Mouse (Mus musculus) liver, embryonic 13.5 days (tissue): ENCODE measurements at regions not wholly inside any gene's neighbourhood (a gene's known extent, or its start where the extent isn't known, plus 50 kb on each side); places are given as distances from the start of the nearest gene placed in this dataset.

Source experiments
- ATAC-seq: fragments of 200-750 bp; cut with Nextera tagmentation; 2 replicates; pipeline ENCODE4 v1.8.0; 2017; ENCODE audit warnings: low read depth, mild to moderate bottlenecking, moderate number of reproducible peaks, moderate library complexity
- DNase-seq: peaks from one replicate; pipeline ENCODE4 v3.0.0; 2022
- H3K27ac ChIP-seq: fragments of 300-500 bp; sonication (generic); 2 replicates; pipeline ENCODE4 v1.5.1; 2015; ENCODE audit warnings: moderate library complexity, mild to moderate bottlenecking, inconsistent platforms
- H3K27me3 ChIP-seq: fragments of 300-500 bp; sonication (generic); 2 replicates; pipeline ENCODE4 v1.6.1; 2015; ENCODE audit warnings: mild to moderate bottlenecking, inconsistent platforms
- H3K36me3 ChIP-seq: fragments of 300-500 bp; sonication (generic); 2 replicates; pipeline ENCODE4 v1.6.1; 2015; ENCODE audit warnings: mild to moderate bottlenecking, inconsistent platforms
- H3K4me1 ChIP-seq: fragments of 300-500 bp; sonication (generic); replicated peaks from 2 replicates; pipeline ENCODE4 v1.6.1; 2015; ENCODE audit warnings: inconsistent platforms
- H3K4me2 ChIP-seq: fragments of 300-500 bp; sonication (generic); 2 replicates; pipeline ENCODE4 v1.6.1; 2015; ENCODE audit warnings: inconsistent platforms, mild to moderate bottlenecking, moderate library complexity
- H3K4me3 ChIP-seq: fragments of 300-500 bp; sonication (generic); replicated peaks from 2 replicates; pipeline ENCODE4 v1.5.1; 2015; ENCODE audit warnings: mild to moderate bottlenecking, inconsistent platforms
- H3K9ac ChIP-seq: fragments of 300-500 bp; sonication (generic); 2 replicates; pipeline ENCODE4 v1.6.1; 2015; ENCODE audit warnings: mild to moderate bottlenecking, inconsistent platforms
- H3K9me3 ChIP-seq: fragments of 300-500 bp; sonication (generic); replicated peaks from 2 replicates; pipeline ENCODE4 v1.6.1; 2016; ENCODE audit warnings: inconsistent platforms
- WGBS: fragments of 180-500 bp; shearing (Covaris S2); methylation state at CpG from one replicate; pipeline ENCODE4 v1.1.7; 2015; ENCODE audit not compliant: insufficient replicate concordance; 5-methylcytosine and 5-hydroxymethylcytosine counted together

GRCm38 (mm10) chr8:34269848-34270247 lies 158.3 kb upstream of the Gm10131 start:
- no peaks in the 10 kb centered on the region for H3K36me3 ChIP-seq
- H3K4me3 ChIP-seq = no peak overlapping the region
- DNase-seq (no peak), ATAC-seq (no peak)
- H3K27me3 ChIP-seq = no peaks in the 10 kb centered on the region
- no peaks in the 10 kb centered on the region for H3K4me1 ChIP-seq
- H3K4me2 ChIP-seq = no peak overlapping the region
- no peak overlapping the region for H3K9ac ChIP-seq
- H3K27ac ChIP-seq = no peak overlapping the region
- H3K9me3 ChIP-seq = no peaks in the 10 kb centered on the region
- 75% methylated on average over 6 of the region's 6 CpGs for WGBS

- 79% methylated on average over 18 of the region's 18 CpGs for WGBS
- DNase-seq = no peak
- no peak overlapping the region for H3K27ac ChIP-seq
Observed at GRCm38 (mm10) chr8:34268806-34269520, 157.4 kb upstream of the Gm10131 start.

GRCm38 (mm10) chr8:34254978-34255377 lies 143.4 kb upstream of the Gm10131 start:
- Histone ChIP-seq H3K9me3 (no peaks in the 10 kb centered on the region), H3K4me3 (no peak overlapping the region), H3K4me1 (no peaks in the 10 kb centered on the region), H3K27me3 (no peaks in the 10 kb centered on the region), H3K9ac (no peak overlapping the region), H3K4me2 (no peak overlapping the region), H3K27ac (no peak overlapping the region), H3K36me3 (no peaks in the 10 kb centered on the region)
- 38% methylated on average over 2 of the region's 2 CpGs for WGBS
- DNase-seq (no peak), ATAC-seq (no peak)

More at GRCm38 (mm10) chr8:34268806-34269520, 157.4 kb upstream of the Gm10131 start:
- Histone ChIP-seq H3K27me3 (no peaks in the 10 kb centered on the region), H3K9ac (no peak overlapping the region), H3K4me1 (no peaks in the 10 kb centered on the region), H3K4me2 (no peak overlapping the region), H3K4me3 (no peak overlapping the region), H3K9me3 (no peaks in the 10 kb centered on the region), H3K36me3 (no peaks in the 10 kb centered on the region)
- ATAC-seq = no peak

- Histone ChIP-seq H3K36me3 (no peaks in the 10 kb centered on the region), H3K27ac (no peak overlapping the region), H3K4me1 (no peaks in the 10 kb centered on the region), H3K9ac (no peak overlapping the region), H3K9me3 (no peaks in the 10 kb centered on the region), H3K27me3 (no peaks in the 10 kb centered on the region), H3K4me2 (no peak overlapping the region), H3K4me3 (no peak overlapping the region)
- WGBS = 74% methylated on average over 7 of the region's 7 CpGs
- no peak for DNase-seq
- no peak for ATAC-seq
Observed at GRCm38 (mm10) chr8:34251934-34252333, 140.4 kb upstream of the Gm10131 start.

- Histone ChIP-seq H3K9me3 (no peaks in the 10 kb centered on the region), H3K4me3 (no peak overlapping the region), H3K4me1 (no peaks in the 10 kb centered on the region), H3K27me3 (no peaks in the 10 kb centered on the region), H3K27ac (no peak overlapping the region), H3K4me2 (no peak overlapping the region), H3K9ac (no peak overlapping the region), H3K36me3 (no peaks in the 10 kb centered on the region)
- DNase-seq (no peak), ATAC-seq (no peak)
- 72% methylated on average over 6 of the region's 6 CpGs for WGBS
Observed at GRCm38 (mm10) chr8:34239346-34239900, 127.9 kb upstream of the Gm10131 start.

- ATAC-seq (no peak), DNase-seq (no peak)
- no peaks in the 10 kb centered on the region for H3K4me1 ChIP-seq
- 59% methylated on average over 4 of the region's 4 CpGs for WGBS
- no peaks in the 10 kb centered on the region for H3K36me3 ChIP-seq
- H3K27me3 ChIP-seq = no peaks in the 10 kb centered on the region
- H3K4me2 ChIP-seq = no peak overlapping the region
- no peak overlapping the region for H3K27ac ChIP-seq
- no peaks in the 10 kb centered on the region for H3K9me3 ChIP-seq
- H3K4me3 ChIP-seq = no peak overlapping the region
- H3K9ac ChIP-seq = no peak overlapping the region
Observed at GRCm38 (mm10) chr8:34233705-34234104, 122.2 kb upstream of the Gm10131 start.

GRCm38 (mm10) chr8:34229477-34229876 lies 117.9 kb upstream of the Gm10131 start:
- Histone ChIP-seq H3K4me2 (no peak overlapping the region), H3K27ac (no peak overlapping the region), H3K4me1 (no peaks in the 10 kb centered on the region), H3K27me3 (0 out of 2 replicates have a peak, but pooled peaks cover 7% of the 10 kb centered on the region), H3K36me3 (no peaks in the 10 kb centered on the region), H3K9ac (no peak overlapping the region), H3K9me3 (no peaks in the 10 kb centered on the region), H3K4me3 (no peak overlapping the region)
- ATAC-seq = no peak
- no peak for DNase-seq
- WGBS = 37% methylated on average over 3 of the region's 3 CpGs

- ATAC-seq (no peak), DNase-seq (no peak)
- no peaks in the 10 kb centered on the region for H3K36me3 ChIP-seq
- H3K4me3 ChIP-seq = no peak overlapping the region
- no peaks in the 10 kb centered on the region for H3K9me3 ChIP-seq
- WGBS = 46% methylated on average over 17 of the region's 17 CpGs
- no peak overlapping the region for H3K27ac ChIP-seq
- H3K4me2 ChIP-seq = no peak overlapping the region
- H3K4me1 ChIP-seq = no peaks in the 10 kb centered on the region
- 0 out of 2 replicates have a peak, but pooled peaks cover 7% of the 10 kb centered on the region for H3K27me3 ChIP-seq
- no peak overlapping the region for H3K9ac ChIP-seq
Observed at GRCm38 (mm10) chr8:34225011-34225890, 113.7 kb upstream of the Gm10131 start.

GRCm38 (mm10) chr8:34222187-34222586 lies 110.7 kb upstream of the Gm10131 start:
- 66% methylated on average over 6 of the region's 6 CpGs for WGBS
- no peaks in the 10 kb centered on the region for H3K4me1 ChIP-seq
- no peak for ATAC-seq

More at GRCm38 (mm10) chr8:34222187-34222586, 110.7 kb upstream of the Gm10131 start:
- Histone ChIP-seq H3K27me3 (0 out of 2 replicates have a peak, but pooled peaks cover 7% of the 10 kb centered on the region), H3K9me3 (no peaks in the 10 kb centered on the region), H3K36me3 (no peaks in the 10 kb centered on the region), H3K9ac (no peak overlapping the region), H3K4me3 (no peak overlapping the region), H3K27ac (no peak overlapping the region), H3K4me2 (no peak overlapping the region)
- DNase-seq = no peak
